In the genomic region with DNA sequence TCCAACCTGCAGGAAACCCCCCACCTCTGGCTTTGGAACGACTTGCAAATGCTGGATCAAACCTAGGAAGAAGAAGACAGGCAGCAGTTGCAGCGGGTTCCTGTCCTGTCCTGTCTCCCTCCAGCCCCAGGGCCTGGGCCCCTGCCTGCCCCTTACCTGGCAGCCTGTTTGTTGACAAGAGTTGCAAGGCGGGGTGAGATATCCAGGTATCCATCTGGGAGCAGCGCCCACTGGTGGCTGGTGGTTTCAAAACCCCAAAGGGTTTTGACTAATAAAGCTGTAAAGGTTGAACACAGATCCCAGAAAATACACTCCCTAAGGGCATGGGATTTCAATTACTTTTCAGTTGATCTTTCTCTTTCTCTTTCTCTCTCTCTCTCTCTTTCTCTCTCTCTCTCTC, we compare ENCODE assay signal across 9 mouse cellular contexts. TPM values are rescaled to one million over a fixed set of nuclear protein-coding genes. Genes with fewer than 3 reads are reported as not detected.
DNase-seq lines count a peak whose midpoint lies in the region; ATAC-seq and TF ChIP-seq lines count a peak whose summit lies in the region.
"Had no signal": no experiment of that assay in that cellular context is flagged by ENCODE, and none has a peak within 500 bp of the region (broad histone marks: within the 10 kb centered on the region; RNA-seq: fewer than 3 reads in every experiment).

No protein-coding gene starts in this region.

- TF ChIP-seq POLR2A in heart, adult 2 months (IDR thresholded peaks at IDR 0.05; ENCODE audit: insufficient read depth, low read depth, low read length): no peak
- TF ChIP-seq POLR2A in spleen, adult 2 months (IDR thresholded peaks at IDR 0.05; ENCODE audit: low read depth, low read length): no peak

- TF ChIP-seq CTCF in heart, adult 2 months (IDR thresholded peaks at IDR 0.05): peak; percentile 71
- TF ChIP-seq CTCF in spleen, adult 2 months (IDR thresholded peaks at IDR 0.05; ENCODE audit: extremely low read depth, insufficient read depth, insufficient read length, insufficient replicate concordance): peak; percentile 33; the same call in 1 of the 2 replicates

- no peak overlapping the region for H3K4me3 ChIP-seq in heart, adult 2 months
- no peak overlapping the region for H3K4me3 ChIP-seq in heart, embryonic 10.5 days
- H3K4me3 ChIP-seq in spleen, adult 2 months (ENCODE audit: extremely low read depth, insufficient read depth, insufficient read length): no peak overlapping the region
- H3K4me3 ChIP-seq: hindbrain, embryonic 13.5 days had no signal

- no peaks in the 10 kb centered on the region for H3K36me3 ChIP-seq in heart, adult 2 months (ENCODE audit: control insufficient read depth, insufficient read depth, low read length)
- H3K36me3 ChIP-seq in heart, embryonic 10.5 days: no peaks in the 10 kb centered on the region
- H3K36me3 ChIP-seq in spleen, adult 2 months (ENCODE audit: control insufficient read depth, insufficient read depth, low read length): no peaks in the 10 kb centered on the region
- no peaks in the 10 kb centered on the region for H3K36me3 ChIP-seq in splenic B cell, adult 2 months (ENCODE audit: control insufficient read depth, insufficient read depth, low read length, poor library complexity, severe bottlenecking)
- H3K36me3 ChIP-seq: hindbrain, embryonic 13.5 days had no signal

- intact Hi-C loops in heart, adult 2 months (cut with DNase I): loop anchor here (2.0 kb wide), 1 partner anchor 131 kb away; no protein-coding TSS in a partner anchor

- 56% methylated on average over 4 of the region's 4 CpGs for WGBS in heart, adult 2 months
- WGBS in heart, embryonic 10.5 days: 34% methylated on average over 4 of the region's 4 CpGs
- 71% methylated on average over 4 of the region's 4 CpGs for WGBS in spleen, adult 2 months

- no peak overlapping the region for H3K9ac ChIP-seq in heart, adult 2 months (ENCODE audit: low read depth, low read length)
- H3K9ac ChIP-seq: hindbrain, embryonic 13.5 days had no signal

- peaks cover 5% of the 10 kb centered on the region for H3K4me1 ChIP-seq in heart, adult 2 months (ENCODE audit: control insufficient read depth, insufficient read depth, low read length)
- H3K4me1 ChIP-seq in heart, embryonic 10.5 days: peaks cover 36% of the 10 kb centered on the region
- H3K4me1 ChIP-seq in spleen, adult 2 months (ENCODE audit: control insufficient read depth, insufficient read depth, insufficient read length): no peaks in the 10 kb centered on the region

- DNase-seq in heart, adult 2 months: no peak
- no peak for DNase-seq in heart, embryonic 10.5 days (ENCODE audit: low spot score)
- DNase-seq in spleen, adult 2 months (ENCODE audit: low read depth in 1 of 2, low spot score in 2 of 2): peak in 1 of 2 experiments; percentile 45
- no peak for DNase-seq in spleen, postnatal 14 days (ENCODE audit: low spot score in 2 of 2)
- peak; percentile 53 for DNase-seq in adrenal gland, postnatal 14 days
- DNase-seq in splenic B cell, adult 2 months (ENCODE audit: low read depth, low spot score): peak; percentile 62
- no peak for DNase-seq in cerebellum, adult 11-12 months

- no peak for TF ChIP-seq EP300 in heart, adult 2 months (IDR thresholded peaks at IDR 0.05; ENCODE audit: insufficient read depth, low read depth, low read length)

- no peak for ATAC-seq in megakaryocyte, adult 5-6 weeks (ENCODE audit: poor library complexity, severe bottlenecking)

- no peak overlapping the region for H3K27ac ChIP-seq in heart, adult 2 months
- H3K27ac ChIP-seq in heart, embryonic 10.5 days: no peak overlapping the region
- H3K27ac ChIP-seq in spleen, adult 2 months (ENCODE audit: insufficient read depth, low read length): no peak overlapping the region
- H3K27ac ChIP-seq: hindbrain, embryonic 13.5 days had no signal

- H3K9me3 ChIP-seq in heart, embryonic 10.5 days: no peaks in the 10 kb centered on the region
- H3K9me3 ChIP-seq: hindbrain, embryonic 13.5 days had no signal

- H3K79me2 ChIP-seq in heart, adult 2 months (replicated peaks; ENCODE audit: control insufficient read depth, insufficient read depth, low read length): no peaks in the 10 kb centered on the region

- H3K27me3 ChIP-seq in heart, adult 2 months (ENCODE audit: control insufficient read depth, insufficient read depth, low read length): no peaks in the 10 kb centered on the region
- H3K27me3 ChIP-seq in heart, embryonic 10.5 days (ENCODE audit: insufficient read depth, poor library complexity, severe bottlenecking): no peaks in the 10 kb centered on the region
- H3K27me3 ChIP-seq in spleen, adult 2 months (ENCODE audit: control insufficient read depth, insufficient read depth, low read length): no peaks in the 10 kb centered on the region
- no peaks in the 10 kb centered on the region for H3K27me3 ChIP-seq in splenic B cell, adult 2 months (ENCODE audit: control insufficient read depth, insufficient read depth, low read length, poor library complexity, severe bottlenecking)
- H3K27me3 ChIP-seq: hindbrain, embryonic 13.5 days had no signal

RNA-seq across cellular contexts. Expression of a gene that starts 24.0 kb away (rescaled TPM):
- total RNA-seq in heart, adult 2 months (2021): 10 to 100 TPM; 52.3 to 53.2 TPM
- polyA plus RNA-seq in heart, adult 2 months (2012; rRNA removed): 36.1 and 40.3 TPM in 2 replicates
- polyA plus RNA-seq in heart, embryonic 10.5 days (2016; fragmentation: Nextera tagmentation; extraction: Ambion mirVana): 3.4 and 3.9 TPM in 2 replicates
- polyA plus RNA-seq in spleen, adult 2 months (2012; rRNA removed): 12.1 and 13.1 TPM in 2 replicates
- 107 and 136 TPM in 2 replicates for total RNA-seq in adrenal gland, postnatal 14 days (2021)
- total RNA-seq in megakaryocyte, adult 5-6 weeks (2015): 1.4 and 1.8 TPM in 2 replicates
- 1.1 and 1.3 TPM in 2 replicates for total RNA-seq in megakaryocyte, adult 5-6 weeks (2017)

RNA-seq across cellular contexts. Expression of a gene that starts 49.1 kb away (rescaled TPM):
- total RNA-seq in heart, adult 2 months (2021): 10 to 100 TPM; 15.8 to 20.0 TPM
- polyA plus RNA-seq in heart, adult 2 months (2012; rRNA removed): 15.7 and 16.0 TPM in 2 replicates
- polyA plus RNA-seq in heart, embryonic 10.5 days (2016; fragmentation: Nextera tagmentation; extraction: Ambion mirVana): 42.2 and 53.8 TPM in 2 replicates
- polyA plus RNA-seq in spleen, adult 2 months (2012; rRNA removed): 11.1 and 12.1 TPM in 2 replicates
- total RNA-seq in adrenal gland, postnatal 14 days (2021): 15.3 and 16.1 TPM in 2 replicates
- total RNA-seq in megakaryocyte, adult 5-6 weeks (2015): 44.2 and 46.2 TPM in 2 replicates
- total RNA-seq in megakaryocyte, adult 5-6 weeks (2017): 39.2 and 44.9 TPM in 2 replicates

Comparison
In these comparisons a context has a peak if more than half of its experiments do, and no peak if none do; other contexts are left out.
1. DNase-seq: peak in adrenal gland, postnatal 14 days (single experiment) and splenic B cell, adult 2 months (single experiment); none in heart, adult 2 months (0 of 2), heart, embryonic 10.5 days (single experiment), spleen, postnatal 14 days (0 of 2) and cerebellum, adult 11-12 months (single experiment).
2. RNA of a gene that starts 24.0 kb away (total RNA-seq): 107 to 136 TPM in adrenal gland, postnatal 14 days and 52.3 to 53.2 TPM in heart, adult 2 months; 1.1 to 1.8 TPM in megakaryocyte, adult 5-6 weeks; every median in the first group is over 10 times any median in the second.